Mouse (Mus musculus) intestine, postnatal 0 days (tissue): ENCODE results near the gene Ntf3. TPM values are rescaled to one million over a fixed set of nuclear protein-coding genes. Genes with fewer than 3 reads are reported as not detected.

ENCODE experiments used
- ATAC-seq: fragments of 200-750 bp; cut with Nextera tagmentation; 2 replicates; pipeline ENCODE4 v1.8.0; 2017; ENCODE audit warnings: mild to moderate bottlenecking, moderate TSS enrichment, moderate library complexity
- H3K27ac ChIP-seq: fragments of 300-500 bp; sonication (generic); 2 replicates; pipeline ENCODE4 v1.5.1; 2014; ENCODE audit warnings: mild to moderate bottlenecking, low read depth, low read length, moderate library complexity
- H3K27me3 ChIP-seq: fragments of 300-500 bp; sonication (generic); replicated peaks from 2 replicates; pipeline ENCODE4 v1.6.1; 2014; ENCODE audit warnings: low read length, mixed read lengths; ENCODE audit not compliant: control insufficient read depth, insufficient read depth
- H3K36me3 ChIP-seq: fragments of 300-500 bp; sonication (generic); 2 replicates; pipeline ENCODE4 v1.6.1; 2014; ENCODE audit warnings: mild to moderate bottlenecking, moderate library complexity; ENCODE audit not compliant: control insufficient read depth, insufficient read depth
- H3K4me1 ChIP-seq: fragments of 300-500 bp; sonication (generic); replicated peaks from 2 replicates; pipeline ENCODE4 v1.6.1; 2014; ENCODE audit warnings: antibody characterized with exemption, low read length, mixed read lengths; ENCODE audit not compliant: control insufficient read depth, insufficient read depth
- H3K4me2 ChIP-seq: fragments of 300-500 bp; sonication (generic); replicated peaks from 2 replicates; pipeline ENCODE4 v1.6.1; 2014; ENCODE audit warnings: low read depth, mild to moderate bottlenecking, moderate library complexity
- H3K4me3 ChIP-seq: fragments of 300-500 bp; sonication (generic); 2 replicates; pipeline ENCODE4 v1.5.1; 2014; ENCODE audit warnings: low read depth, low read length
- H3K9ac ChIP-seq: fragments of 300-500 bp; sonication (generic); 2 replicates; pipeline ENCODE4 v1.6.1; 2014; ENCODE audit warnings: mild to moderate bottlenecking, low read depth, low read length
- H3K9me3 ChIP-seq: fragments of 300-500 bp; sonication (generic); 2 replicates; pipeline ENCODE4 v1.6.1; 2016; ENCODE audit warnings: mixed run types; ENCODE audit not compliant: control insufficient read depth
- CTCF ChIP-seq: sonication (generic); IDR thresholded peaks from 2 replicates; pipeline ENCODE4 v1.5.1; 2016; ENCODE audit warnings: low read depth, mild to moderate bottlenecking, control low read depth, antibody characterized with exemption, moderate library complexity
- WGBS: fragments of 180-500 bp; shearing (Covaris S2); extraction: QIAGEN DNeasy Blood & Tissue Kit; methylation state at CpG from one replicate; pipeline ENCODE4 v1.1.7; 2014; 5-methylcytosine and 5-hydroxymethylcytosine counted together
- polyA plus RNA-seq: library from polyadenylated mRNA; unstranded; fragments of >200 nt; fragmentation: Nextera tagmentation; extraction: Ambion mirVana; gene quantifications from 2 replicates; pipeline ENCODE4 v1.2.1, GENCODE M21; 2015

Ntf3 gene
- polyA plus RNA-seq, 1 experiment from 2014 or later = 8.1 TPM

DNA sequence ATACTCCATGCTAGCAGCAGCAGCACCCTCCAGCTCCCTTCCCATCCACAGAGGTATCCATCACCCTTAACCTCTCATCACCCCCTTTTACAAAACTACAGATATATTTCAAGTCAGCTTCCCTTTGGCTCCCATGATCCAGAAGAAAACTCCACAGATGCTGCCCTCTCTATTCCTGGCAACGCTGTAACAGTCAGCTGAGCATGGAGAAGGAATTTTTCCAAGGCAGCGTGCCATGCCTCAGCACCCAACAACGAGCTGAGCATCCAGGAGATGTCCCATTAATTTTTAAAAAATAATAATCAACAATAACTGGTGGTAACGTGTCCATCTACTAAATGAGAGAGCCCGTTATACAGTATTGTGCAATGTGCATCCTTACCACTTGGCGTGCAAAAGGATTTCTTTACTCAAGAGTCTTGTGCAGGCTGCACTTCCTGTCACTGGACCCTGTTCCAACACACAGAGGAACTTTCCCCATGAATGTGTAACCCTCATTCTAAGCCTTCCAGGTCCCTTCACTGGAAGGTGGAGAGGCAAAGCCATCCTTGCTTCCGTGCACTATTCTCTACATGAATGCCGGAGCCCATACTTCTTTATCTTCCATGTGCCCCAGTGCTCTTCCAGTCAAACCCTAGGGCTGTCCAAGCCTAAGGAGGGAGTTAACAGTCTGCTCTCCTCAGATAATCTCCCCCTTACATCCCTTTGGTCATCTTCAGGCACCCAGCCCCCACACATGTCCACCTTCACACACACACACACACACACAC lies 5.0 kb downstream of the Ntf3 start:
- WGBS = 49% methylated on average over 8 of the region's 8 CpGs

DNA sequence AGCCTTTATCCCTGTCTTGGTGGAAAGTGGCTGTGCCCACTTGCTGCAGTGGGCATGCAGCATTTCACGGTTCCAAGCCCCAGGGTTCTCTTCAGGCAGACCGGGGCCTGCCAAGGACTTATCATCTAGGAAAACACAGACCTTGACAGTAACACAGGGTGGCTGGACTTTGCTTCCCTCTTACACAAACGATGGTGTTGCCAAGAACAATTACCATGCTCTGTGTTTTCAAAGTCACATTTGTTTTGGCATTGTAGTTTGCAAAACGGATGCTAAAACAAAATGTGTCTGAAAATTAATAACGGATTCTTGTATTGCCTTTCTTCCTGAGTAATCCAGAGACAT lies 6.7 kb downstream of the Ntf3 start:
- peaks cover 23% of the 10 kb centered on the region for H3K27me3 ChIP-seq
- TF ChIP-seq CTCF = no peak
- H3K27ac ChIP-seq = no peak overlapping the region
- no peaks in the 10 kb centered on the region for H3K4me1 ChIP-seq
- H3K4me2 ChIP-seq = no peak overlapping the region
- H3K4me3 ChIP-seq = no peak overlapping the region
- no peaks in the 10 kb centered on the region for H3K9me3 ChIP-seq
- ATAC-seq = no peak
- WGBS = 48% methylated on average over 5 of the region's 5 CpGs
- H3K36me3 ChIP-seq = no peaks in the 10 kb centered on the region
- H3K9ac ChIP-seq = no peak overlapping the region

More for the DNA sequence above, 5.0 kb downstream of the Ntf3 start:
- Histone ChIP-seq H3K27ac (no peak overlapping the region), H3K4me1 (no peaks in the 10 kb centered on the region), H3K4me3 (0 out of 2 replicates have a peak overlapping the region, but pooled peaks have one; percentile 40), H3K4me2 (peak overlapping the region; percentile 62), H3K9ac (no peak overlapping the region), H3K36me3 (no peaks in the 10 kb centered on the region), H3K27me3 (peaks cover 36% of the 10 kb centered on the region), H3K9me3 (no peaks in the 10 kb centered on the region)
- ATAC-seq = no peak
- TF ChIP-seq CTCF = peak; percentile 39

DNA sequence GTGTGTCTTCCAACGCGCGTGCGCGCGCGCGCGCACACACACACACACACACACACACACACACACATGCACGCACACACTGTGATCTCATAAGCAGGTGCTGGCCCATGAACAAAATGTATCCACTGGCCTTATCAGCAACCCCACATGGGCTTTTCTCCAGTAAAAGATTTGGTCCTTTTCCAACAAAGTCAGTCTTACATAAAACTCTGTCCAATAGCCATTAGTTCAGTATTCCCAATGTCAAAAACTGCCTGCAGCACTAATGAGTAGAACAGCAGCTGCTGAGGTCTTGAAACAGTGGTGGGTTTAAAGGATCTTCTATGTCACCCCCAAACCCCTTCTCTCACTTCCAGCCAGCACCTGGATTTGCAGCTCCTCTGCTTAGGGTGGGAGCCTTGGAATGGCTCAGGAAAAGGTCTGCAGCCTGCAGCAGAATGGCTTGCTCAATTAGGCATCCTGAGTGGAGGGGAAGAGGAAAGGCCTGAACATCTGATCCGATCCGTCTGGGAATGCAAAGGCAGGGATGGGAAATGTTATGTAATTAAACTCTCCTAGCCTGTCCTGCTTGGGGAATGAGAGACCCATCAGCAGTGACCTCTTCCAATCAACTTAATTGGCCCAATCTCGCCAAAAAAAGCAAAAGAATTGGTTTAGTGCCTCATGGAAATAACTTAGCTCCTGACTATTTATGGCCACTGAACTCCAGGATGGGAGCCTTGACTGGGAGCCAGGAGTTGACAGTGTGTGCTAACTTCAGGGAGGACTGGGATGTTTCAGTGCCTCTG lies 7.2 kb downstream of the Ntf3 start:
- Histone ChIP-seq H3K27ac (no peak overlapping the region), H3K4me1 (no peaks in the 10 kb centered on the region), H3K9ac (no peak overlapping the region), H3K4me3 (no peak overlapping the region), H3K4me2 (no peak overlapping the region), H3K36me3 (no peaks in the 10 kb centered on the region), H3K27me3 (peaks cover 18% of the 10 kb centered on the region), H3K9me3 (no peaks in the 10 kb centered on the region)
- WGBS = 86% methylated on average over 13 of the region's 13 CpGs
- ATAC-seq = no peak
- TF ChIP-seq CTCF = no peak

DNA sequence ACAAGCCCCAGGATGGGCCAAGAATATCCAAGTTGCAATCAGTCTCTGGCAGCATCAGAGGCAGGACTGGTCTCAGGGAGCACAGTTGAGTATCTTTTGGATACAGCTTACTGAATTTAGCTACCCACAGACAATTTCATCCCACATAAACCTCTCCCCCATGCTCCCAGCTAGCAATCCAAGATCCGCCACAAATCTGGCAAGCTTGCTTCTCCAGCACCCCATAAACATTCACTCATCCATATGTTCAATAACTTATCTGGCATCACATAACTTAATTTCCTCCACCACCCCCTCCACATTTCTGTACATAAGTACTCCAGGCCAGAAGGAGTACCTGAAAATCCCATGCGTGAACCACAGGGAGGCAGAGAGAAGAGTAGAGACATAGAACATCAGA lies 10.8 kb downstream of the Ntf3 start:
- no peak overlapping the region for H3K27ac ChIP-seq
- no peak overlapping the region for H3K4me3 ChIP-seq
- no peak for ATAC-seq
- H3K4me2 ChIP-seq = no peak overlapping the region
- TF ChIP-seq CTCF = no peak
- WGBS = 87% methylated on average over 2 of the region's 2 CpGs
- H3K36me3 ChIP-seq = no peaks in the 10 kb centered on the region
- H3K27me3 ChIP-seq = no peaks in the 10 kb centered on the region
- H3K9me3 ChIP-seq = no peaks in the 10 kb centered on the region
- H3K9ac ChIP-seq = no peak overlapping the region
- H3K4me1 ChIP-seq = no peaks in the 10 kb centered on the region

DNA sequence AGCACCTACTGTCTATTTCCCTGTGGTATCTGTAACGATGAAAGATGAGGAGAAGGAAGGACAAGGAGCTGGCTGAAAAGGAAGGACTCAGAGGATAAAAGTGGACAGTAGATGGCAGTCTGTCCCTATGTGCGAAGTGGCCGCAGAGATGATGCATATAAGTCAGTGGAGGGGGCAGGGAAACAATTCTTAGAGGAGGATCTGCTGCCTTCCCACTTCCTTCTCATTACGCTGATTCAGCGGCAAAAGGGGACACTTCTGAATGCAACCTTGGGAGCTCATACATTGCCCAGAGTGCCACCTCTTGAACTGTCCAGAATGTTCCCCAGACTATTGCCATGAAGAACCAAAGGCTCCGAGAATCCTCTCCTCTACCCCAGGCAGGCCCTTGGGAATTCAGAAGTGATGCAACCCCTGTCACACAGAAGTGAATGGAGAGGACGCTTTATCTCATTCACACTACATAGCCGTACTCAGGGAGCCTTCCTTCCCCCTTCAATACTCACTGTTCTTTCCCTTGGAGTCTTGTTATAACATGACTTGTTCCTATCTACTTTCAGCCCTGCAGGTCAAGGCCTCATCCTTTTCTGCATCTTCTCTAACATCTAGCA lies 12.2 kb downstream of the Ntf3 start:
- no peak for ATAC-seq
- H3K4me2 ChIP-seq = no peak overlapping the region
- H3K9me3 ChIP-seq = no peaks in the 10 kb centered on the region
- TF ChIP-seq CTCF = peak; percentile 86
- no peaks in the 10 kb centered on the region for H3K36me3 ChIP-seq
- no peaks in the 10 kb centered on the region for H3K4me1 ChIP-seq
- no peak overlapping the region for H3K27ac ChIP-seq
- no peaks in the 10 kb centered on the region for H3K27me3 ChIP-seq
- H3K4me3 ChIP-seq = no peak overlapping the region
- H3K9ac ChIP-seq = no peak overlapping the region
- WGBS = 29% methylated on average over 8 of the region's 8 CpGs

DNA sequence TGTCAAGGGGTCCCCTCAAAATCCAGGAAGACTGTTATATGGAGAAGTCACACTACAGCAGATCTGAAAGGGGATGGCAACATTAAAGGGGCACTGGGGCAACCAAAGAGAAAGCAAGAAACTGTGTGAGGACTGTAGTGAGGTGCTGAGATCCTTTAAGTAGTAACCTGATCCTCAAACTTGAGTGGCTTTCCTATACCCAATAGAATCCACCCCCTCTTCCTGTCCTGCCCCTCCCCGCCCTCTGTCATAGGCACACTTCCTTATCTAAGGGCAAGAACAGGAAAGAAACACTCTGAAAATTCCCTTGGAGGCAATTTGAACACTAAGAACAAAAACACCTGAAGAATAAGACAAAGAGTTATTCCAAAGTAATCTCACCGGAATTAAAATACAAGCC lies 13.6 kb downstream of the Ntf3 start:
- no peak overlapping the region for H3K4me3 ChIP-seq

More for the DNA sequence above, 13.6 kb downstream of the Ntf3 start:
- H3K4me2 ChIP-seq = no peak overlapping the region
- no peaks in the 10 kb centered on the region for H3K36me3 ChIP-seq
- no peaks in the 10 kb centered on the region for H3K27me3 ChIP-seq
- no peaks in the 10 kb centered on the region for H3K4me1 ChIP-seq
- ATAC-seq = no peak
- 80% methylated on average over 2 of the region's 2 CpGs for WGBS
- H3K27ac ChIP-seq = no peak overlapping the region
- no peak for TF ChIP-seq CTCF
- H3K9me3 ChIP-seq = no peaks in the 10 kb centered on the region
- no peak overlapping the region for H3K9ac ChIP-seq
